Mouse (Mus musculus) hindbrain, embryonic 11.5 days (tissue): ENCODE measurements around the gene Nmnat2. TPM values are rescaled to one million over a fixed set of nuclear protein-coding genes. Genes with fewer than 3 reads are reported as not detected.

ENCODE experiments used
- ATAC-seq: fragments of 200-750 bp; cut with Nextera tagmentation; 2 replicates; pipeline ENCODE4 v1.8.0; 2017; ENCODE audit warnings: mild to moderate bottlenecking, moderate TSS enrichment, moderate library complexity; ENCODE audit not compliant: low FRiP score
- DNase-seq: peaks from one replicate; pipeline ENCODE4 v3.0.0-alpha.2; 2015; ENCODE audit warnings: low spot score
- H3K27ac ChIP-seq: fragments of 300-500 bp; sonication (generic); 2 replicates; pipeline ENCODE4 v1.5.1; 2014; ENCODE audit warnings: mild to moderate bottlenecking, low read depth, low read length
- H3K27me3 ChIP-seq: fragments of 300-500 bp; sonication (generic); 2 replicates; pipeline ENCODE4 v1.6.1; 2014; ENCODE audit warnings: mild to moderate bottlenecking, low read length, moderate library complexity, mixed read lengths; ENCODE audit not compliant: control insufficient read depth, insufficient read depth
- H3K36me3 ChIP-seq: fragments of 300-500 bp; sonication (generic); 2 replicates; pipeline ENCODE4 v1.6.1; 2014; ENCODE audit warnings: mild to moderate bottlenecking, low read length, moderate library complexity, mixed read lengths; ENCODE audit not compliant: control insufficient read depth, insufficient read depth
- H3K4me1 ChIP-seq: fragments of 300-500 bp; sonication (generic); replicated peaks from 2 replicates; pipeline ENCODE4 v1.6.1; 2014; ENCODE audit warnings: low read length, mixed read lengths; ENCODE audit not compliant: control insufficient read depth, insufficient read depth
- H3K4me2 ChIP-seq: fragments of 300-500 bp; sonication (generic); replicated peaks from 2 replicates; pipeline ENCODE4 v1.6.1; 2014; ENCODE audit warnings: mild to moderate bottlenecking, low read depth, low read length
- H3K4me3 ChIP-seq: fragments of 300-500 bp; sonication (generic); 2 replicates; pipeline ENCODE4 v1.5.1; 2014; ENCODE audit warnings: low read depth, low read length
- H3K9ac ChIP-seq: fragments of 300-500 bp; sonication (generic); 2 replicates; pipeline ENCODE4 v1.6.1; 2014; ENCODE audit warnings: low read depth, low read length
- H3K9me3 ChIP-seq: fragments of 300-500 bp; sonication (generic); 2 replicates; pipeline ENCODE4 v1.6.1; 2016; ENCODE audit warnings: low read length; ENCODE audit not compliant: control insufficient read depth
- whole genome bisulfite sequencing: fragments of 180-500 bp; shearing (Covaris S2); extraction: QIAGEN DNeasy Blood & Tissue Kit; methylation state at CpG from one replicate; pipeline ENCODE4 v1.1.7; 2014; 5-methylcytosine and 5-hydroxymethylcytosine counted together
- polyA plus RNA-seq: library from polyadenylated mRNA; unstranded; fragments of >200 nt; fragmentation: Nextera tagmentation; extraction: Ambion mirVana; gene quantifications from 2 replicates; pipeline ENCODE4 v1.2.1, GENCODE M21; 2014

Nmnat2 gene
- polyA plus RNA-seq, 1 experiment from 2014 or later, result 36.7 TPM

DNA sequence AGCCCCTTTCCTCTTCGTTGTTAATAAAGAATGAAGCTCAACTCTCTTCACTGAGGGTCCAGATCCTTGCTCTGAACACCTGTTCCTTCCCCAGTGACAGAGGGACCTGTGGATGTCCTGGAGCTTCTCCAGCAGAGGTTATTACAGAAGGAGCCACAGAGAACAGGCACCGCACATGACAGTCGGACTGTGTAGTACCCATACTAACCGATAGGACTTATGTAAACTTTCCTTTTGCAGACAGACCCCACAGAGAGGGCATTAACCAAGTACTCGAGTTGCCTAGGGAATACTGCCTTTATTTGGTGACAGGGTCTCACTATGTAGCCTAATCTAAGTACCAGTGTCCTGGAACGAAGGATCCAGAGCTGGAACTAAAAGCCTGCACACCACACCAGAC, 39.0 kb downstream of the Nmnat2 start:
- H3K27me3 ChIP-seq, result no peaks in the 10 kb centered on the region
- H3K4me2 ChIP-seq, result no peak overlapping the region
- no peak overlapping the region for H3K4me3 ChIP-seq
- no peaks in the 10 kb centered on the region for H3K9me3 ChIP-seq
- H3K9ac ChIP-seq, result no peak overlapping the region
- no peak for ATAC-seq
- H3K27ac ChIP-seq, result no peak overlapping the region
- no peak for DNase-seq
- 84% methylated on average over 6 of the region's 6 CpGs for WGBS
- H3K4me1 ChIP-seq, result no peaks in the 10 kb centered on the region
- H3K36me3 ChIP-seq, result no peaks in the 10 kb centered on the region

DNA sequence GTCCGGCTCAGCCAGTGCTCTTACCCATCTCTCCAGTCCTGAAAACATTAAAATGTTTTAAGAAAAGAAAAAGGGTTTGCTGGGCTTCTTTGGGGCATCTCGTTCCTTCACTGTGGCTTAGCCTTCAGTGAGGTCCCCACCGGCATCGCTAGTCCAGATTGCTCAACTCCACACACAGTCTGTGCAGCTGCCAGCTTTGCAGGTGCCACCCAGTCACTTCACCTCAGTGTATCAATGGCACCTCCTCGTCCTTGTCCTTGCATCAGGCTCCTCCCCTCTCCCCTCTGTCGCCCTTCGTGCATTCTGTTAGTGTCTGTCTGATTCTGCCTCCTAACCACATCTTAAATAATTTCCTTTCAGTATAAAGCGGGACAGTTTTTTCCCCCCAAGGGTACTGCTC, 45.2 kb downstream of the Nmnat2 start:
- Histone ChIP-seq H3K27ac (no peak overlapping the region), H3K9ac (no peak overlapping the region), H3K4me3 (no peak overlapping the region), H3K9me3 (no peaks in the 10 kb centered on the region), H3K4me1 (no peaks in the 10 kb centered on the region), H3K4me2 (no peak overlapping the region), H3K36me3 (no peaks in the 10 kb centered on the region), H3K27me3 (no peaks in the 10 kb centered on the region)
- ATAC-seq, result no peak
- WGBS, result 88% methylated on average over 8 of the region's 8 CpGs
- DNase-seq, result no peak

- no peak overlapping the region for H3K27ac ChIP-seq
- H3K36me3 ChIP-seq, result no peaks in the 10 kb centered on the region
- H3K4me1 ChIP-seq, result no peaks in the 10 kb centered on the region
- no peak overlapping the region for H3K4me3 ChIP-seq
- 89% methylated on average over 6 of the region's 6 CpGs for WGBS
- no peak overlapping the region for H3K4me2 ChIP-seq
- H3K27me3 ChIP-seq, result no peaks in the 10 kb centered on the region
- DNase-seq (no peak), ATAC-seq (no peak)
- H3K9ac ChIP-seq, result no peak overlapping the region
- no peaks in the 10 kb centered on the region for H3K9me3 ChIP-seq
Measured at GRCm38 (mm10) chr1:153000486-153001228, 45.9 kb downstream of the Nmnat2 start.

- H3K27me3 ChIP-seq, result no peaks in the 10 kb centered on the region
- DNase-seq (no peak), ATAC-seq (no peak)
- no peaks in the 10 kb centered on the region for H3K4me1 ChIP-seq
- no peak overlapping the region for H3K4me2 ChIP-seq
- no peaks in the 10 kb centered on the region for H3K36me3 ChIP-seq
- H3K27ac ChIP-seq, result no peak overlapping the region
- no peak overlapping the region for H3K4me3 ChIP-seq
- H3K9ac ChIP-seq, result no peak overlapping the region
- H3K9me3 ChIP-seq, result no peaks in the 10 kb centered on the region
- 83% methylated on average over 11 of the region's 11 CpGs for WGBS
Measured at GRCm38 (mm10) chr1:153002295-153003050, 47.7 kb downstream of the Nmnat2 start.

DNA sequence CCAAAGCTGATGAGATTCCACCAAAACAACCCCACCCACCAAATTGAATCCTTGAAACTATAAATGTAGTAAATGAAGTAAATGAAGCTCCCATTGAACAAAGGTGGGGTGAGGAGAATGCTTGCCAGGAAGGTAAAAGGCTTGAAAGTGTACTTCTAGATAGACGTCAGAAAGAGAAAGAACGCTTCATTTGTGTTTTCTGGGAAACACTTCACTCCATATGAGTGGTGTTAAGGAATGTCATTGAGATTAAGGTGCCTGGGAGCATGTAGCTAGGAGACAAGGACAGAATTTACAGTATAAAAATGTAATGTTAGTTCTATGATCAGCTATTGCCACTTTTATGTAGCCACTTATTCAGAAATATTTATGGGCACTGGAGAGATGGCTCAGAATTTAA, 49.7 kb downstream of the Nmnat2 start:
- Histone ChIP-seq H3K27ac (no peak overlapping the region), H3K9me3 (no peaks in the 10 kb centered on the region), H3K4me1 (no peaks in the 10 kb centered on the region), H3K9ac (no peak overlapping the region), H3K27me3 (no peaks in the 10 kb centered on the region), H3K4me3 (no peak overlapping the region), H3K36me3 (no peaks in the 10 kb centered on the region), H3K4me2 (no peak overlapping the region)
- DNase-seq, result no peak
- 90% methylated on average over 2 of the region's 2 CpGs for WGBS
- ATAC-seq, result no peak

DNA sequence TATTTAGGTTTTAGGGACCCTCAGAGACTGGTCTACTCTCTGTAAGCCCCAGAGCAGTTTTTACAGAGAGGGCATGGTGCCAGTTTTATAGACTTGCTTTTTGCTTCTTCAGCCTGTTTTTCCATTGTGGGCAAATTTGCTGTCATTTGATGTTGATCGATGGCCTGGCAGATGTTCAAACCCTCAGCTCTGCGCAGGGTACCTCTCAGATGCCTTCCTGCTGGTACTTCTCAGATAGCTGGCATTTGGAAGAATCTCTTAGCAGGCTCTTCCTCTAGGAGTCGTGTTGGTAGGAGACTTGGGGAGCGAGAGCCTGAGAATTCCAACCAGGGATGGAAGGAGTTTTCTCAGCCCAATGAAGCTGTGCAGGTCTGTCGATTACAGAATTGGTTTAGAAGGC, 51.3 kb downstream of the Nmnat2 start:
- H3K27me3 ChIP-seq, result no peaks in the 10 kb centered on the region
- no peaks in the 10 kb centered on the region for H3K9me3 ChIP-seq
- H3K36me3 ChIP-seq, result no peaks in the 10 kb centered on the region
- no peak overlapping the region for H3K9ac ChIP-seq
- H3K4me2 ChIP-seq, result no peak overlapping the region
- H3K4me1 ChIP-seq, result no peaks in the 10 kb centered on the region
- H3K27ac ChIP-seq, result no peak overlapping the region
- 82% methylated on average over 5 of the region's 5 CpGs for WGBS
- no peak overlapping the region for H3K4me3 ChIP-seq
- no peak for ATAC-seq
- DNase-seq, result no peak

DNA sequence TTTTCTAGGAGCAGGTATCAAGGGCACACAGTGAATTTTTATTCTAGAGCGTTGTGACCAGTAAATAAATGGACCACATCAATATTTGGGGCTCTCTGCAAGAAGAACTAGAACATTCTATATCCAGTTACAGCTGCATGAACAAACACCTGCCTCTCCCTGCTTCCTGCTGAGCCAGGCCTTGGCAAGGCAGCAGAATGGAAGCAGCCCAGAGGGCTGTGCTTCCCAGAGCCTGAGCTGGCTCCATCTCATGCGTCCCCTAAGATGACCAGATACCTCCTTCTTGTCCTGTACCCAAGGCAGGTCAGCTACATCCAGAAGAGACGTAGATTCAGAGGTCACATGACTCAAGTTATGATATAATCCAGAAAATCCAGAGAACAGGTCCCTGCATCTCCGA, 52.0 kb downstream of the Nmnat2 start:
- ATAC-seq (no peak), DNase-seq (no peak)
- Histone ChIP-seq H3K27me3 (no peaks in the 10 kb centered on the region), H3K4me1 (no peaks in the 10 kb centered on the region; the same call in 1 of the 2 replicates), H3K9ac (no peak overlapping the region), H3K27ac (no peak overlapping the region), H3K4me2 (no peak overlapping the region), H3K4me3 (no peak overlapping the region), H3K9me3 (no peaks in the 10 kb centered on the region), H3K36me3 (no peaks in the 10 kb centered on the region)
- 86% methylated on average over 4 of the region's 4 CpGs for WGBS

DNA sequence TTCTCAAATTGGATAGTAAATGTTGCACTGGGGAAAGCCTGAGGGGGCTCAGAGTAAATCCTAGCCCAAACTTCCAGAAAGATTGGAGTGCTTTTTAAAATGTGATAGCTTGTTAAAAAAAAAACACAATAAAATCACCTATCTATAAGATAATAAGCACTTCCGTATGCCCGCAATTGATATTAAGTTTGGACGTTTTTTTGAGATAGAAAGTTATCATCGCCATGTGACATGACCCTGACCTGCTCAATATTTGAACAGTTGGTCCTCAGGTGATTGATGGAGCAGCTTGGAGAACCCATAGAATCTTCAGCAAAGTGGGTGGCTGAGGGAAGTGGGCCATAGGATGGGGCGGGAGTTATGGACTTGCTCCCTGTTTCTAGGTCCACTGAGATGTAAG, 52.5 kb downstream of the Nmnat2 start:
- WGBS, result 89% methylated on average over 5 of the region's 5 CpGs
- Histone ChIP-seq H3K9ac (no peak overlapping the region), H3K27ac (no peak overlapping the region), H3K4me3 (no peak overlapping the region), H3K27me3 (no peaks in the 10 kb centered on the region), H3K36me3 (no peaks in the 10 kb centered on the region), H3K4me2 (no peak overlapping the region), H3K4me1 (no peaks in the 10 kb centered on the region; the same call in 1 of the 2 replicates), H3K9me3 (no peaks in the 10 kb centered on the region)
- DNase-seq, result no peak
- ATAC-seq, result no peak

DNA sequence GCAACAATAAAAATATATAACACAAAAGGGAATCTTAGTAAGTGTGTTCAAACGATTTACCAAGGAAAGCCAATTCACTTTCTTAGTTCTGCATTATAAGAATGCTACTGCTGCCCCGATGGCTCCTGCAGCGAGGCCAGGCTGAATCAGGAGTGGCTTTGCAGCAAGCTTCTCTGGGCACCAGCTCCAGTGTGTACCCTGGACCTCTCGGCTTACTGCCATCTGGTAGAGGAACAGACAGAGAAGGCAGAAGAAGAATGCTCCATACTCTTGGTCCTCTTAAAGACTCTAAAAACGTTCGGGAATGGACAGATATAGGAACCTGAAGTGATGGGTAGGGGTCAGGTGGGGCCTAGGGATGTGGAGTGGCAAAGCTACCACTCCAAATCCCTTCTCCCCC, 53.0 kb downstream of the Nmnat2 start:
- Histone ChIP-seq H3K27me3 (no peaks in the 10 kb centered on the region), H3K27ac (no peak overlapping the region), H3K4me2 (no peak overlapping the region), H3K4me1 (no peaks in the 10 kb centered on the region; the same call in 1 of the 2 replicates), H3K36me3 (no peaks in the 10 kb centered on the region), H3K9ac (no peak overlapping the region), H3K4me3 (no peak overlapping the region), H3K9me3 (no peaks in the 10 kb centered on the region)
- DNase-seq (no peak), ATAC-seq (no peak)
- WGBS, result 90% methylated on average over 6 of the region's 6 CpGs
